Mouse (Mus musculus) 3134 (cell line): Measurements from ENCODE around the gene Olfr1555-ps1.
"Not testable (repeated sequence)": the region's sequence is repeated elsewhere in the genome, so short reads cannot be mapped to it uniquely, and the experiment has no call there.

Experiments
- DNase-seq: peaks from one replicate; pipeline ENCODE4 v3.0.0-alpha.2; 2011; ENCODE audit warnings: low spot score; ENCODE audit not compliant: insufficient read length; ENCODE audit errors: extremely low read depth

Olfr1555-ps1 gene

GRCm38 (mm10) chr19:12170062-12170599 is at the start of gene Olfr1555-ps1:
Gene Olfr1555-ps1 (minus strand): TSS chr19:12170112.
- DNase-seq: not testable (repeated sequence)

DNA sequence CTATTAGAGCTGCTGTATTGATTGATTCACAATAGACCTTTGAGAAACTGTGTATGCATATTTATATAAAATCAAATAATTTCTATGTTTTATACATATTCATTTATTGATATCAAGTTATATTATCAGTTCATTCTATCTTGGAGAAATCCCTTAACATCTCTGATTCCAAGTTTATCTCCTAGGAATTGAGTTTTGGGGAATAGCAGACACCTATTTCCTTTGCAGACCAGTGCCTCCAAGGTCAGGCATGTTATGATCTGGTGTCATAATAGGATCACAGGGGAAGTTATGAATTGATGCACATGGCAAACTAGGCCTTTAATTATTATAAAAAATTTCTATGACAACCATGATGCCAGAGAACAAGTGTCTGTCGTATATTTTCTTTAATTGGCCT is 30.4 kb upstream of the Olfr1555-ps1 start, which contains the start of gene Olfr1431:
TSS of gene Olfr1431 (plus strand) at position 301 of the 400 bp plus-strand sequence.
- DNase-seq: no peak

DNA sequence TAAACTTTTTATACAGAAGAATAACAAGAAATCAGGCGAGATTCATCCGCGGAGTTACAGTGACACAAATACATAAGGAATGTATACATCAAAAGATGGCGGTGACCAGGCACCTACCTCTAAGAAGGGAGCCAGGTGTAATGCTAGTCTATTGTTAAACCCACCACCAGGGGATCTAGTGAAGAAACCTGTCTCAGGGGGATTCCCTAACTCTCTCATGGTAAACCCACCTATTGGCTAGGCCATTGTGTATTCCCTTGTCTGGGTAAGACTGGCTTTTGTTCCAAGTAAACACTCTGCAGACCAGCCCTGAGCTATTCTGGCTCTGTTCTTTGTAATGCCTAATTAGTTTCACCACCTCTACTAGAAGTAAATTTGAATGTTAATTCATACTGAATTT is 29.2 kb upstream of the Olfr1555-ps1 start:
- not testable (repeated sequence) for DNase-seq

GRCm38 (mm10) chr19:12175431-12175830 is 5.5 kb upstream of the Olfr1555-ps1 start:
- not testable (repeated sequence) for DNase-seq

GRCm38 (mm10) chr19:12145452-12145851 is 24.5 kb downstream of the Olfr1555-ps1 start:
- DNase-seq: no peak

DNA sequence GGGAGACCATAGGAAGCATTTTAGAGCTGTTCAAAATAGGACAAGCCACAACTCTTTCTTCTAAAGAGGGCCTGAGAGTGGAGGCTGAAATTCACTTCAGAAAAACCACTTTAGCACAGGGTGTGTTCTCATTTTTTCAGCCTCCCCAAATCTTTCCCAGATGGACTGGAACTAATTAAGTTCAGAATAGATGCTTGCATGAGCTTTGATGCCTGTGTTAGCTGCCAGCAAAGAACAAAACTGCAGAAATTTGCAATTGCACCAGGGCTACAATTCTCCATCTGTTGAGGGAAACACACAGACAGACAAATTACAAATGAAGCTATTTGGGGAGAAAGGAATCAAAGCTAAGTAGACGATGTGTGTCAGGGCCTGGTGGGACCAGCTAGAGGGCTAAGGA is 26.6 kb downstream of the Olfr1555-ps1 start:
- DNase-seq: no peak

DNA sequence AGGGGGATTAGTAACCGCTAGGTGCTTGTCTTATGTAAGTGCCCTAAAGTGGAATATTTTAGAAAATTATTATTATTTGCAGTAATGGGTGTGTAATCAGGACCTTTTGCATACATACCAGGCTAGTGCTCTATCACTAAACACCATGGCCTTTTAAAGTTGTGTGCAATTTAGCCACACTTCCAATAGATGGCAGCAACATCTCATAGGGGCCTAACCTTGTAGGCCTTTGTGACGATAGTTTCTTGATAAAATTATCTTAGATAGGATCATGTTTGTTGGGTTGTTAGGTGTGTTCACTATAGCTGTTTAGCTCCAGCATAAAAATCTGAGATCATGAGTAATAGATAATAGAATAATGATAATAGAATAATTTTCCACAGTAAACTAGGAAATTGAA is 35.6 kb downstream of the Olfr1555-ps1 start:
- no peak for DNase-seq

GRCm38 (mm10) chr19:12123103-12123502 is 46.8 kb downstream of the Olfr1555-ps1 start, which contains the start of gene Olfr76:
Gene Olfr76 (minus strand): TSS chr19:12123203.
- DNase-seq: no peak

- no peak for DNase-seq
Measured at GRCm38 (mm10) chr19:12116464-12116863, 53.4 kb downstream of the Olfr1555-ps1 start.

GRCm38 (mm10) chr19:12115797-12116196 is 54.1 kb downstream of the Olfr1555-ps1 start, which contains the start of gene Olfr1428:
Gene Olfr1428 (minus strand): TSS chr19:12115897.
- DNase-seq: no peak
